Mouse (Mus musculus): ENCODE measurements around the gene Cdrt4. TPM values are rescaled to one million over a fixed set of nuclear protein-coding genes. Genes with fewer than 3 reads are reported as not detected.

Cdrt4 gene
- total RNA-seq (2021) = not detected
- long read RNA-seq, experiment 1 = 0 reads
- long read RNA-seq, experiment 2 = 0 reads

- no peak for DNase-seq
- intact Hi-C loops (cut with DNase I; ENCODE audit: low total_unique reads) = no loop called here
These were observed at the start of gene Cdrt4 for GRCm38 (mm10) chr11:62951012-62951411. Gene Cdrt4, plus strand, starts transcription at chr11:62951193.

GRCm38 (mm10) chr11:62901699-62902323, 49.2 kb upstream of the Cdrt4 start:
- peak; percentile 32 for DNase-seq
- intact Hi-C loops (cut with DNase I; ENCODE audit: low total_unique reads) = no loop called here

- intact Hi-C loops (cut with DNase I; ENCODE audit: low total_unique reads) = no loop called here
- DNase-seq = no peak
These were observed 47.0 kb upstream of the Cdrt4 start for GRCm38 (mm10) chr11:62903871-62904495.

- DNase-seq = no peak
- intact Hi-C loops (cut with DNase I; ENCODE audit: low total_unique reads) = loop anchor here (5.0 kb wide), 1 partner anchor 252 kb away; no protein-coding TSS in a partner anchor
These were observed 41.2 kb upstream of the Cdrt4 start for GRCm38 (mm10) chr11:62909720-62910306.

GRCm38 (mm10) chr11:62911362-62911761, 39.6 kb upstream of the Cdrt4 start:
- intact Hi-C loops (cut with DNase I; ENCODE audit: low total_unique reads) = no loop called here
- no peak for DNase-seq

GRCm38 (mm10) chr11:62913141-62913540, 37.9 kb upstream of the Cdrt4 start:
- intact Hi-C loops (cut with DNase I; ENCODE audit: low total_unique reads) = no loop called here

GRCm38 (mm10) chr11:62914532-62914931, 36.5 kb upstream of the Cdrt4 start:
- intact Hi-C loops (cut with DNase I; ENCODE audit: low total_unique reads) = no loop called here
- peak; percentile 26 for DNase-seq

More at GRCm38 (mm10) chr11:62913141-62913540, 37.9 kb upstream of the Cdrt4 start:
- no peak for DNase-seq

- intact Hi-C loops (cut with DNase I; ENCODE audit: low total_unique reads) = loop anchor here (5.0 kb wide), 1 partner anchor 222 kb away; no protein-coding TSS in a partner anchor
- no peak for DNase-seq
These were observed 35.5 kb upstream of the Cdrt4 start for GRCm38 (mm10) chr11:62915486-62915885.

GRCm38 (mm10) chr11:62916765-62917164, 34.2 kb upstream of the Cdrt4 start:
- intact Hi-C loops (cut with DNase I; ENCODE audit: low total_unique reads) = loop anchor here (5.0 kb wide), 1 partner anchor 221 kb away; no protein-coding TSS in a partner anchor
- no peak for DNase-seq

GRCm38 (mm10) chr11:62919946-62920742, 30.8 kb upstream of the Cdrt4 start:
- no peak for DNase-seq
- intact Hi-C loops (cut with DNase I; ENCODE audit: low total_unique reads) = loop anchor here (5.0 to 10.0 kb wide), 2 partner anchors 75 to 217 kb away; no protein-coding TSS in a partner anchor

GRCm38 (mm10) chr11:62920743-62921050, 30.3 kb upstream of the Cdrt4 start:
- intact Hi-C loops (cut with DNase I; ENCODE audit: low total_unique reads) = loop anchor here (10.0 kb wide), 1 partner anchor 74 kb away; no protein-coding TSS in a partner anchor
- no peak for DNase-seq

- intact Hi-C loops (cut with DNase I; ENCODE audit: low total_unique reads) = loop anchor here (10.0 kb wide), 1 partner anchor 73 kb away; no protein-coding TSS in a partner anchor
- DNase-seq = peak; percentile 91
These were observed 29.7 kb upstream of the Cdrt4 start for GRCm38 (mm10) chr11:62921052-62921977.

- intact Hi-C loops (cut with DNase I; ENCODE audit: low total_unique reads) = loop anchor here (10.0 kb wide), 1 partner anchor 71 kb away; no protein-coding TSS in a partner anchor
- peak; percentile 47 for DNase-seq
These were observed 26.8 kb upstream of the Cdrt4 start for GRCm38 (mm10) chr11:62924091-62924761.

GRCm38 (mm10) chr11:62929799-62930198, 21.2 kb upstream of the Cdrt4 start:
- no peak for DNase-seq
- intact Hi-C loops (cut with DNase I; ENCODE audit: low total_unique reads) = loop anchor here (10.0 kb wide), 1 partner anchor 65 kb away; no protein-coding TSS in a partner anchor

GRCm38 (mm10) chr11:62930574-62930973, 20.4 kb upstream of the Cdrt4 start:
- intact Hi-C loops (cut with DNase I; ENCODE audit: low total_unique reads) = no loop called here

GRCm38 (mm10) chr11:62931141-62931540, 19.9 kb upstream of the Cdrt4 start:
- intact Hi-C loops (cut with DNase I; ENCODE audit: low total_unique reads) = no loop called here

More at GRCm38 (mm10) chr11:62930574-62930973, 20.4 kb upstream of the Cdrt4 start:
- DNase-seq = no peak

GRCm38 (mm10) chr11:62933099-62933498, 17.9 kb upstream of the Cdrt4 start:
- intact Hi-C loops (cut with DNase I; ENCODE audit: low total_unique reads) = no loop called here
- no peak for DNase-seq

More at GRCm38 (mm10) chr11:62931141-62931540, 19.9 kb upstream of the Cdrt4 start:
- no peak for DNase-seq

Measured in gastrocnemius, postnatal 14 days (tissue).